Mouse (Mus musculus) forebrain, embryonic 15.5 days (tissue): ENCODE results near the gene Spock3. TPM values are rescaled to one million over a fixed set of nuclear protein-coding genes. Genes with fewer than 3 reads are reported as not detected.
"Not testable (repeated sequence)": the region's sequence is repeated elsewhere in the genome, so short reads cannot be mapped to it uniquely, and the experiment has no call there.

Experiments used
- ATAC-seq: fragments of 200-750 bp; cut with Nextera tagmentation; replicated peaks from 2 replicates; pipeline ENCODE4 v1.8.0; 2017; ENCODE audit warnings: mild to moderate bottlenecking, moderate TSS enrichment, moderate library complexity
- H3K27ac ChIP-seq: fragments of 300-500 bp; sonication (generic); replicated peaks from 2 replicates; pipeline ENCODE4 v1.5.1; 2015; ENCODE audit warnings: mild to moderate bottlenecking, inconsistent platforms
- H3K27me3 ChIP-seq: fragments of 300-500 bp; sonication (generic); 2 replicates; pipeline ENCODE4 v1.6.1; 2015; ENCODE audit warnings: inconsistent platforms
- H3K36me3 ChIP-seq: fragments of 300-500 bp; sonication (generic); 2 replicates; pipeline ENCODE4 v1.6.1; 2015; ENCODE audit warnings: mild to moderate bottlenecking, inconsistent platforms
- H3K4me1 ChIP-seq: fragments of 300-500 bp; sonication (generic); 2 replicates; pipeline ENCODE4 v1.6.1; 2015; ENCODE audit warnings: inconsistent platforms
- H3K4me2 ChIP-seq: fragments of 300-500 bp; sonication (generic); replicated peaks from 2 replicates; pipeline ENCODE4 v1.6.1; 2015; ENCODE audit warnings: mild to moderate bottlenecking, inconsistent platforms
- H3K4me3 ChIP-seq: fragments of 300-500 bp; sonication (generic); 2 replicates; pipeline ENCODE4 v1.5.1; 2015; ENCODE audit warnings: mild to moderate bottlenecking, inconsistent platforms
- H3K9ac ChIP-seq: fragments of 300-500 bp; sonication (generic); replicated peaks from 2 replicates; pipeline ENCODE4 v1.6.1; 2015; ENCODE audit warnings: mild to moderate bottlenecking, inconsistent platforms
- H3K9me3 ChIP-seq: fragments of 300-500 bp; sonication (generic); 2 replicates; pipeline ENCODE4 v1.6.1; 2016; ENCODE audit warnings: inconsistent platforms
- WGBS: fragments of 180-500 bp; shearing (Covaris S2); methylation state at CpG from one replicate; pipeline ENCODE4 v1.1.7; 2015; ENCODE audit warnings: mixed read lengths; 5-methylcytosine and 5-hydroxymethylcytosine counted together
- polyA plus RNA-seq: library from polyadenylated mRNA; unstranded; fragments of >200 nt; fragmentation: Nextera tagmentation; extraction: Ambion mirVana; gene quantifications from 2 replicates; pipeline ENCODE4 v1.2.1, GENCODE M21; 2015

Gene Spock3
- 15.6 and 19.2 TPM in 2 replicates for polyA plus RNA-seq

DNA sequence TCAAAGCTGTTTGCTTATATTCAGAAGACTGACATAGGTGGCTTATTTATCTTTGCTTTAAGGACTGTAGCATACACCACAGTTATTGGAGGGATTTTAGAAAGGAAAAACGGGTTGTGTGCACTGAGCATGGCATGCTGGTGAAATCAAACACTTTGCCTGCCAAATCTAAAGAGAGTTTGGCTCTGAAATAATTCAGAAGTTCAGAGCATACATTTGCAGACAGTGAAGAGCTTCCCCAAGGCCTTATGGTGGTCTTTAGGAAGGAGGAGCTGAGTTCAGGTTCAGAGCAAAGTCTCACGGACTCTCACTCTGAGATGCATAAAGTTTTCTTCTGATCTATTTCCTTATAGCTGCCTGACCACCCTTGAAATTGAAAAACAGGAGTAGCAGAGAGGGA lies at the start of gene Spock3:
Spock3 (plus strand) TSS at position 301 of the 400 bp plus-strand sequence.
- peak within 1 kb of the TSS; percentile 98 for H3K4me2 ChIP-seq
- no peaks in the 10 kb centered on the region for H3K9me3 ChIP-seq
- peaks cover 12% of the 10 kb centered on the region for H3K4me1 ChIP-seq
- H3K27ac ChIP-seq: peak within 1 kb of the TSS; percentile 45
- H3K9ac ChIP-seq: peak within 1 kb of the TSS; percentile 64
- no peak for ATAC-seq
- 44% methylated on average over 2 of the region's 2 CpGs for WGBS
- peak within 1 kb of the TSS; percentile 71 for H3K4me3 ChIP-seq
- no peaks in the 10 kb centered on the region for H3K36me3 ChIP-seq
- peaks cover 7% of the 10 kb centered on the region; the same call in 1 of the 2 replicates for H3K27me3 ChIP-seq

GRCm38 (mm10) chr8:62951173-62952134 lies 645 bp downstream of the Spock3 start:
- H3K4me1 ChIP-seq: peaks cover 12% of the 10 kb centered on the region
- no peaks in the 10 kb centered on the region for H3K9me3 ChIP-seq
- H3K4me2 ChIP-seq: peak overlapping the region; percentile 98
- peaks cover 7% of the 10 kb centered on the region; the same call in 1 of the 2 replicates for H3K27me3 ChIP-seq
- peak; percentile 95 for ATAC-seq
- WGBS: under 1% methylated on average over 50 of the region's 50 CpGs
- H3K4me3 ChIP-seq: peak overlapping the region; percentile 71
- peak overlapping the region; percentile 45 for H3K27ac ChIP-seq
- H3K9ac ChIP-seq: peak overlapping the region; percentile 64
- H3K36me3 ChIP-seq: no peaks in the 10 kb centered on the region

DNA sequence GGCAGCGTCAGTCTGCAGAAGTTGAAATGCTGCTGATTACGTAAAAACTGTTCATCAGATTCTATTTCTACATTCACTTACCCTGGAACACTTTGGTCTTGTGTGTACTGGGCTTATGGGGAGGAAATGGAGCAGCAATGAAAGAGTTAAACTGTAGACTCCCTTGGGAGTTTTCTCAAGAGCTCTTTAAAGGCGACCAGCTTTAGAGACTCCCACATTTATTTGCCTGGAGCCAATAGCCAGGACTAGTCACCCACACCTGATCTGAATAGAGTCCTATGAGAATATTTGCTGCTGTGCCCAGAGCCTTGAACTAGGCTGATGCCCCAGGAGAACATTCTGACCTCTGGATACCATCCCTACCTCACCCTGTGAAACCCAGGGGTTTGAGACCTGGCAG lies 1.7 kb downstream of the Spock3 start:
- H3K27ac ChIP-seq: no peak overlapping the region
- 13% methylated on average over 3 of the region's 3 CpGs for WGBS

DNA sequence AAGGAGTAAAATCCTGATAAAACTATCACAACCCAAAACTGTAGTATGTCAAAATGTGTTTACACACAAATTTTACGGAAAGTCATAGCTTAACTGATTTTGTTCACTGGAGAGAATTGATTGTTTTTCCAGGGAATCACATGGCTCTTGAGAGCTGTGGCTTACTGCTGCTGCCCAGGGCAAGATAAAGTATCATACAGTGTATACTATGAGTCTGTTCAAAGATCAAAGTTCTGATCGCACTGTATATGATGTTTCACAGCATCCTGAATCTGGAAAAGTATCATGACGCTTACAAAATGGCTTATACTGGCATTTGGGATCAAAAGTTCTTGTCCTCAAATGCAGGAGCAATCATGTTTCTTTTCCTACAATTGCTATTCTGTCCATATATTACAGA lies 11.8 kb downstream of the Spock3 start:
- 90% methylated on average over 3 of the region's 3 CpGs for WGBS
- no peak for ATAC-seq
- Histone ChIP-seq H3K9ac (no peak overlapping the region), H3K36me3 (no peaks in the 10 kb centered on the region), H3K4me2 (no peak overlapping the region), H3K4me3 (no peak overlapping the region), H3K4me1 (no peaks in the 10 kb centered on the region), H3K27ac (no peak overlapping the region), H3K9me3 (no peaks in the 10 kb centered on the region), H3K27me3 (no peaks in the 10 kb centered on the region)

More for the DNA sequence above, 1.7 kb downstream of the Spock3 start:
- no peaks in the 10 kb centered on the region for H3K36me3 ChIP-seq
- H3K9ac ChIP-seq: no peak overlapping the region
- H3K4me3 ChIP-seq: peak overlapping the region; percentile 71
- H3K27me3 ChIP-seq: peaks cover 7% of the 10 kb centered on the region; the same call in 1 of the 2 replicates
- H3K4me1 ChIP-seq: peaks cover 12% of the 10 kb centered on the region
- 0 out of 2 replicates have a peak, but pooled peaks have one; percentile 26 for ATAC-seq
- H3K9me3 ChIP-seq: no peaks in the 10 kb centered on the region
- peak overlapping the region; percentile 98 for H3K4me2 ChIP-seq

DNA sequence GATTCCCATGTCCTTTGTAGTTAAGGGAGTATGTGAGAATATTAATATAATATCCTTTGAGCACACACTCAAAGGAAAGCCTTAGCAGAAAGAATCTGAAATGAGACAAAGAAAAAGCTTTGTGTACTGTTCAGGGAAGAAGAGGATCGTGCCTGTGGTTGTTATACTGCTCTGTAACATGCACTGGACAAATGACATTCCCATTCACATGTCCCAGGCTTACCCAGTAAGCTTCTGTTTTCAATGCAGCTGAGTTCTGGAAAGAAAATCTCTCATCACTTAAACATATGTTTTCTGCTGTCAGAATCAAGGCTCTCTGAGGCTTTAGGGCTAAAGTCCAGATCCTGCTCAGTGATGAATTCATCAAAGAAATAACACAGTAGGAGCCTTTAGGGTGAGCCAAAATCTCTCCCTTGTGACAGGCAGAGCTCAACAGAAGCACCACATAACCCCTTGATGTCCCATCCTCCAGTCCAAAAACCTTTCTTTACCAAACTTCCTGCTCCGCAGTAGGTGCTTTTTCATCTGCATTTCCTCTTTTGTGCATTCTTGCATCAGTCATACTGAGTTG lies 19.1 kb downstream of the Spock3 start:
- Histone ChIP-seq H3K9me3 (no peaks in the 10 kb centered on the region), H3K4me1 (no peaks in the 10 kb centered on the region), H3K9ac (no peak overlapping the region), H3K4me2 (no peak overlapping the region), H3K27me3 (no peaks in the 10 kb centered on the region), H3K27ac (no peak overlapping the region), H3K4me3 (no peak overlapping the region), H3K36me3 (no peaks in the 10 kb centered on the region)
- WGBS: 54% methylated on average over 2 of the region's 2 CpGs
- ATAC-seq: 0 out of 2 replicates have a peak, but pooled peaks have one; percentile 29

- no peaks in the 10 kb centered on the region for H3K36me3 ChIP-seq
- no peak overlapping the region for H3K27ac ChIP-seq
- H3K4me1 ChIP-seq: no peaks in the 10 kb centered on the region
- WGBS: 82% methylated on average over 3 of the region's 3 CpGs
- H3K27me3 ChIP-seq: no peaks in the 10 kb centered on the region
- no peaks in the 10 kb centered on the region for H3K9me3 ChIP-seq
- ATAC-seq: no peak
- no peak overlapping the region for H3K4me3 ChIP-seq
- no peak overlapping the region for H3K9ac ChIP-seq
- no peak overlapping the region for H3K4me2 ChIP-seq
Observed at GRCm38 (mm10) chr8:63088984-63089383, 138.2 kb downstream of the Spock3 start.

GRCm38 (mm10) chr8:63098200-63098599 lies 147.4 kb downstream of the Spock3 start:
- Histone ChIP-seq H3K27me3 (no peaks in the 10 kb centered on the region), H3K9me3 (no peaks in the 10 kb centered on the region), H3K4me1 (no peaks in the 10 kb centered on the region), H3K27ac (no peak overlapping the region), H3K9ac (no peak overlapping the region), H3K4me3 (no peak overlapping the region), H3K4me2 (no peak overlapping the region), H3K36me3 (no peaks in the 10 kb centered on the region)
- 78% methylated on average over 2 of the region's 2 CpGs for WGBS
- ATAC-seq: no peak

DNA sequence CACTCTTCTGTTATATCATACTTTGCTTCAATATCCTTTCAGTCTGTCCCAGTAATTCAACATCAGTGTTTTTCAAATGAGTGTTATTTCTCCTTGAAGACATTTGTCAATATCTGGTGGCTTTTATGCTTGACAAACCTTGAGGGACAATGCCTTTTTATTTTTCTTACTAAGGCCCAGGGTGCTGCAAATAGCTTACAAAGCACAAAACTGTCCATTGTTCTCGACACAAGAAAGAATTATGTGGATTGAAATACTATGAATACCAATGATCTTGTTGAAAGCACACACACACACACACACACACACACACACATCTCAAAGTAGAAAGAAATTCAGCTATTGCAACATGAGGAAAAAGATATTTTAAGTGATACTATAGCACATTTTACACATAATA lies 159.0 kb downstream of the Spock3 start:
- 56% methylated on average over 1 of the region's 1 CpGs for WGBS
- no peak for ATAC-seq
- Histone ChIP-seq H3K27ac (no peak overlapping the region), H3K4me1 (no peaks in the 10 kb centered on the region), H3K4me2 (no peak overlapping the region), H3K4me3 (no peak overlapping the region), H3K36me3 (no peaks in the 10 kb centered on the region), H3K9ac (no peak overlapping the region), H3K9me3 (no peaks in the 10 kb centered on the region), H3K27me3 (no peaks in the 10 kb centered on the region)

GRCm38 (mm10) chr8:63112919-63113318 lies 162.1 kb downstream of the Spock3 start:
- no peak for ATAC-seq
- Histone ChIP-seq H3K36me3 (no peaks in the 10 kb centered on the region), H3K4me1 (no peaks in the 10 kb centered on the region), H3K27me3 (no peaks in the 10 kb centered on the region), H3K9me3 (no peaks in the 10 kb centered on the region), H3K4me3 (no peak overlapping the region), H3K4me2 (no peak overlapping the region), H3K9ac (no peak overlapping the region), H3K27ac (no peak overlapping the region)
- 60% methylated on average over 1 of the region's 1 CpGs for WGBS

DNA sequence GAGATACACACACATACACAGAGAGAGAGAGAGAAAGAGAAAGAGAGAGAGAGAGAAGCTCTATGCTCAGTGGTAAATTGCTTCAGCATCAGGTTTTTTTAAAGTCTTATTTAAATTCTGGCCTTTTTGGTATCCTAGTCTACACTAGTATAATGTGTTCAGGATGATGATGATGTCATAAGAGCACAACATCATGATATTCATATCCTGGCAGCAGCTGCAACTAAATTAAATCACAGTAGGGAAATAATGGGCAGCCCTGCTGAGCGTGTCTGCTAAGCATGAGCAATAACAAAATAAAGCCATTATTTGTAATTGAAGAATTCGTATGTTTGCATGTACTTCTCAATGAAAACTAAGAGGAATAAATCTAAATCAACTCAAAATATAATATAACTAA lies 169.7 kb downstream of the Spock3 start:
- H3K27me3 ChIP-seq: no peaks in the 10 kb centered on the region
- no peaks in the 10 kb centered on the region for H3K4me1 ChIP-seq
- 0 out of 2 replicates have a peak, but pooled peaks have one; percentile 29 for ATAC-seq
- no peaks in the 10 kb centered on the region for H3K36me3 ChIP-seq
- H3K4me3 ChIP-seq: no peak overlapping the region
- H3K9me3 ChIP-seq: no peaks in the 10 kb centered on the region
- WGBS: 47% methylated on average over 2 of the region's 2 CpGs
- H3K9ac ChIP-seq: no peak overlapping the region
- no peak overlapping the region for H3K4me2 ChIP-seq
- H3K27ac ChIP-seq: no peak overlapping the region

- ATAC-seq: no peak
- H3K4me1 ChIP-seq: no peaks in the 10 kb centered on the region
Observed at GRCm38 (mm10) chr8:63135406-63135805, 184.6 kb downstream of the Spock3 start.

DNA sequence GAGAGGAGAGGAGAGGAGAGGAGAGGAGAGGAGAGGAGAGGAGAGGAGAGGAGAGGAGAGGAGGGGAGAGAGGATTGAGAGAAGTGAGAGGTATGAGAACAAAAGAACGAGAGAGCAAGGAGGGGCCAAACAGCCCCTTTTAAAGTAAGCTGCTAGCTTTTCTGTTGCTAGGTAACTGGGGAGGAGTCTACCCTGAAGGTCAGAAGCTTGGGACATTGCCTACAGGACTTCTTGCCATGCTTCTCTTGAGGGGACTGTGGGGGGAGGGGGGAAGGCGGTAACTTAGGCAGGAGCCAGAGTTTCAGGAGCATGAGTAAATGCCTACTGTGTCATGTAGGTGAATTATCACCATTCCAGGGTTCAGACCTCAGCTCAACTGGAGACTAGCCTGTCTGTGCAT lies 213.1 kb downstream of the Spock3 start:
- WGBS: 51% methylated on average over 2 of the region's 2 CpGs
- H3K4me2 ChIP-seq, ATAC-seq, H3K4me1 ChIP-seq, H3K4me3 ChIP-seq, H3K9ac ChIP-seq, H3K9me3 ChIP-seq, H3K36me3 ChIP-seq, H3K27ac ChIP-seq, H3K27me3 ChIP-seq: not testable (repeated sequence)

More at GRCm38 (mm10) chr8:63135406-63135805, 184.6 kb downstream of the Spock3 start:
- Histone ChIP-seq H3K27ac (no peak overlapping the region), H3K9ac (no peak overlapping the region), H3K27me3 (no peaks in the 10 kb centered on the region), H3K4me3 (no peak overlapping the region), H3K4me2 (no peak overlapping the region), H3K36me3 (no peaks in the 10 kb centered on the region), H3K9me3 (no peaks in the 10 kb centered on the region)
- 90% methylated on average over 3 of the region's 3 CpGs for WGBS
